Mouse (Mus musculus): ENCODE results near the gene Midn. TPM values are rescaled to one million over a fixed set of nuclear protein-coding genes. Genes with fewer than 3 reads are reported as not detected.

Gene Midn
- polyA plus RNA-seq, 1 experiment from 2014 or later, result 28.9 TPM

DNA sequence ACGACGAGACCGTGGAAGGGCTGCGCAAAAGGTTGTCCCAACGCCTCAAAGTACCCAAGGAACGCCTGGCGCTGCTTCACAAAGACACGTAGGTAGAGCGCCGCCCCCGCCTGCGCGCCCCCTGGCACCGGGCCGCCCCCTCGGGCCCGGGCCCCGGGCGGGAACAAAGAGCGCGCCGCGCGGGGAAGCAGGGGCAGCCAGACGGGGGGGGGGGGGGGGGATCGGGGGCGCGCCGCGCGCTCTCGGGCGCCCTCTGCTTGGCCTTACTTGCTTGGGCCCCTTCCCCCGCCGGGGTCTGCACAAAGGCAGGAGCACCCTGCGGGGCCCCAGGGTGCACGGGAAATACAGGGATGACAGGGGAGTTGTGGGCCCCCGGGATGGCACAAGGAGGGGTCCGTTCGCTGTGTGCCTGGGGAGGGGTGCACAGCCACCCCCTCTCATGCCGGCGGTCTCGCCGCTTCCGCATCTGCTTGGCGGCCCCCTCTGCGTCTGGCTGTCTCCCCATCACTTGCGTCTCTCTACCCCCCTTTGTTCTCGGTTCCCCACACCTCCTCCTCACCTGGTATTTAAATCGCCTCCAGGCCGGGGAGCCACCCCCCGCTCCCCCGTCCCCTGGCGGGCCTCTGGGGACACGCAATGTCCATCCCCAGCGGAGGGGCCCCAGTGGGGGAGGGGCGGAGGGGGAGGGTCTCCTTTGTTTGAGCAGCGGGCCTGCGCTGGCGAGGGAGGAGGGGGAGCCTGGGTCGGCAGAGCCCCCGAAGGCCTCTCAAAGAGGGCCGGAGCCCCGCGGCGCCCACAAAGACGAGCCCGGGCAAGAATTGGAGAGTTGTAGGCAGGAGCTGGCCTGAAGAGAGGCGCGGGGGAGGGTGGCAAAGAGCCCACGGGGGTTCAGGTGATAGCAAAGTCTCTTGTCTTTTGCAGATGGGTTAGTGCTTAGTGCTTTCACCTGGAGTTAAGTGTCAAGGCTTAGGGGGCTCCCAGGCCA, 2.4 kb downstream of the Midn start:
- Histone ChIP-seq H3K27me3 (replicated peaks; ENCODE audit: control insufficient read depth, insufficient read depth, low read length) (no peaks in the 10 kb centered on the region), H3K4me3 (ENCODE audit: low read depth, low read length) (peak overlapping the region; percentile 93), H3K27ac (ENCODE audit: low read depth) (peak overlapping the region; percentile 99), H3K4me1 (replicated peaks; ENCODE audit: control insufficient read depth, insufficient read depth, low read length) (peaks cover 47% of the 10 kb centered on the region), H3K9me3 (ENCODE audit: control insufficient read depth, low read length) (no peaks in the 10 kb centered on the region), H3K4me2 (ENCODE audit: low read length) (peak overlapping the region; percentile 98), H3K9ac (ENCODE audit: low read length) (peak overlapping the region; percentile 99), H3K36me3 (ENCODE audit: control insufficient read depth, insufficient read depth, low read length) (peaks cover 58% of the 10 kb centered on the region)
- 2% methylated on average over 47 of the region's 71 CpGs for WGBS
- peak; percentile 92 for DNase-seq (ENCODE audit: low spot score)
- ATAC-seq (replicated peaks; ENCODE audit: low FRiP score, low TSS enrichment, low read depth), result no peak

- Histone ChIP-seq H3K4me1 (replicated peaks; ENCODE audit: control insufficient read depth, insufficient read depth, low read length) (peaks cover 46% of the 10 kb centered on the region), H3K27ac (ENCODE audit: low read depth) (peak overlapping the region; percentile 99), H3K27me3 (replicated peaks; ENCODE audit: control insufficient read depth, insufficient read depth, low read length) (no peaks in the 10 kb centered on the region), H3K4me3 (ENCODE audit: low read depth, low read length) (peak overlapping the region; percentile 93), H3K36me3 (ENCODE audit: control insufficient read depth, insufficient read depth, low read length) (peaks cover 58% of the 10 kb centered on the region), H3K4me2 (ENCODE audit: low read length) (peak overlapping the region; percentile 98), H3K9ac (ENCODE audit: low read length) (peak overlapping the region; percentile 99), H3K9me3 (ENCODE audit: control insufficient read depth, low read length) (no peaks in the 10 kb centered on the region)
- ATAC-seq (replicated peaks; ENCODE audit: low FRiP score, low TSS enrichment, low read depth) (no peak), DNase-seq (ENCODE audit: low spot score) (peak; percentile 86)
- WGBS, result under 1% methylated on average over 26 of the region's 26 CpGs
Measured at GRCm38 (mm10) chr10:80151211-80152034, 3.4 kb downstream of the Midn start.

- ATAC-seq (replicated peaks; ENCODE audit: low FRiP score, low TSS enrichment, low read depth) (no peak), DNase-seq (ENCODE audit: low spot score) (peak; percentile 85)
- H3K4me3 ChIP-seq (ENCODE audit: low read depth, low read length), result peak overlapping the region; percentile 93
- peak overlapping the region; percentile 99 for H3K9ac ChIP-seq (ENCODE audit: low read length)
- peak overlapping the region; percentile 98 for H3K4me2 ChIP-seq (ENCODE audit: low read length)
- peaks cover 46% of the 10 kb centered on the region for H3K4me1 ChIP-seq (replicated peaks; ENCODE audit: control insufficient read depth, insufficient read depth, low read length)
- peaks cover 63% of the 10 kb centered on the region for H3K36me3 ChIP-seq (ENCODE audit: control insufficient read depth, insufficient read depth, low read length)
- no peaks in the 10 kb centered on the region for H3K27me3 ChIP-seq (replicated peaks; ENCODE audit: control insufficient read depth, insufficient read depth, low read length)
- no peaks in the 10 kb centered on the region for H3K9me3 ChIP-seq (ENCODE audit: control insufficient read depth, low read length)
- 4% methylated on average over 15 of the region's 15 CpGs for WGBS
- peak overlapping the region; percentile 99 for H3K27ac ChIP-seq (ENCODE audit: low read depth)
Measured at GRCm38 (mm10) chr10:80152071-80152872, 4.2 kb downstream of the Midn start.

GRCm38 (mm10) chr10:80152873-80153260, 4.8 kb downstream of the Midn start:
- no peak for ATAC-seq (replicated peaks; ENCODE audit: low FRiP score, low TSS enrichment, low read depth)
- Histone ChIP-seq H3K9me3 (ENCODE audit: control insufficient read depth, low read length) (no peaks in the 10 kb centered on the region), H3K27ac (ENCODE audit: low read depth) (peak overlapping the region; percentile 99), H3K27me3 (replicated peaks; ENCODE audit: control insufficient read depth, insufficient read depth, low read length) (no peaks in the 10 kb centered on the region), H3K4me3 (ENCODE audit: low read depth, low read length) (peak overlapping the region; percentile 93), H3K4me2 (ENCODE audit: low read length) (peak overlapping the region; percentile 98), H3K4me1 (replicated peaks; ENCODE audit: control insufficient read depth, insufficient read depth, low read length) (peaks cover 51% of the 10 kb centered on the region), H3K36me3 (ENCODE audit: control insufficient read depth, insufficient read depth, low read length) (peaks cover 67% of the 10 kb centered on the region), H3K9ac (ENCODE audit: low read length) (peak overlapping the region; percentile 99)
- WGBS, result 22% methylated on average over 3 of the region's 3 CpGs
- peak; percentile 73 for DNase-seq (ENCODE audit: low spot score)

DNA sequence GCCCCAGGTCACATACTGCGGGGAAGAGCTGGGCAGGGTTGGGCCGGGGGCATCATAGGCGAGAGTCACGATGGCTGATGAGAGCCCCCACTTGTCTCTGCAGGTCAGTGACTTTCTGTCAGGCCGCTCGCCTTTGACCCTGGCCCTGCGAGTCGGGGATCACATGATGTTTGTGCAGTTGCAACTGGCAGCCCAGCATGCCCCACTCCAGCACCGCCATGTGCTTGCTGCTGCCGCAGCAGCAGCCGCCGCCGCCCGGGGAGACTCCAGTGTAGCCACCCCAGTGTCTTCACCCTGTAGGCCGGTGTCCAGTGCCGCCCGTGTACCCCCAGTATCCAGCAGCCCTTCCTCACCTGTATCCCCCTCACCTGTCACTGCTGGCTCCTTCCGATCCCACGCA, 5.6 kb downstream of the Midn start:
- Histone ChIP-seq H3K36me3 (ENCODE audit: control insufficient read depth, insufficient read depth, low read length) (peaks cover 67% of the 10 kb centered on the region), H3K27me3 (replicated peaks; ENCODE audit: control insufficient read depth, insufficient read depth, low read length) (no peaks in the 10 kb centered on the region), H3K9me3 (ENCODE audit: control insufficient read depth, low read length) (no peaks in the 10 kb centered on the region), H3K27ac (ENCODE audit: low read depth) (no peak overlapping the region), H3K4me1 (replicated peaks; ENCODE audit: control insufficient read depth, insufficient read depth, low read length) (peaks cover 56% of the 10 kb centered on the region), H3K4me2 (ENCODE audit: low read length) (peak overlapping the region; percentile 98), H3K4me3 (ENCODE audit: low read depth, low read length) (peak overlapping the region; percentile 93; the same call in 1 of the 2 replicates), H3K9ac (ENCODE audit: low read length) (0 out of 2 replicates have a peak overlapping the region, but pooled peaks have one; percentile 99)
- DNase-seq (ENCODE audit: low spot score), result no peak
- WGBS, result 77% methylated on average over 19 of the region's 19 CpGs
- ATAC-seq (replicated peaks; ENCODE audit: low FRiP score, low TSS enrichment, low read depth), result no peak

DNA sequence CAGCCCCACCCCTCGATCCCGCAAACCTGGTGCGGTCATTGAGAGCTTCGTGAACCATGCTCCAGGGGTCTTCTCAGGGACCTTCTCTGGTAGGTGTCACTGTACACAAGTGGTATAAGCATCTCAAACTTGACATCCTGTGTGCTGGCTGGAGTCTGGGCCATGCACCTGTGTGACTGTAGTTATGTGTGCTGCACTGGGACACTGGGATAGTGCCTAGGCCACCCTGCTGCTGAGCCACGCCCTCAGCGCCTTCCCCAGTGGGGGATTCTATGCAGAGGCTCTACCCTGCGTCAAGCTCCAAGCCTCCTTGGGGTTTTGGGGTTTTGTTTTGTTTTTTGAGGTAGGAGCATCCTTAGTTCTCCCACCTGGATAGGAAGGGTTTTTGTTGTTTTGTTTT, 6.3 kb downstream of the Midn start:
- Histone ChIP-seq H3K27ac (ENCODE audit: low read depth) (no peak overlapping the region), H3K9ac (ENCODE audit: low read length) (no peak overlapping the region), H3K27me3 (replicated peaks; ENCODE audit: control insufficient read depth, insufficient read depth, low read length) (no peaks in the 10 kb centered on the region), H3K36me3 (ENCODE audit: control insufficient read depth, insufficient read depth, low read length) (peaks cover 67% of the 10 kb centered on the region), H3K4me3 (ENCODE audit: low read depth, low read length) (no peak overlapping the region), H3K4me1 (replicated peaks; ENCODE audit: control insufficient read depth, insufficient read depth, low read length) (peaks cover 62% of the 10 kb centered on the region), H3K4me2 (ENCODE audit: low read length) (no peak overlapping the region), H3K9me3 (ENCODE audit: control insufficient read depth, low read length) (no peaks in the 10 kb centered on the region)
- DNase-seq (ENCODE audit: low spot score), result no peak
- WGBS, result 86% methylated on average over 7 of the region's 7 CpGs
- no peak for ATAC-seq (replicated peaks; ENCODE audit: low FRiP score, low TSS enrichment, low read depth)

- Histone ChIP-seq H3K9ac (ENCODE audit: low read length) (no peak overlapping the region), H3K27me3 (replicated peaks; ENCODE audit: control insufficient read depth, insufficient read depth, low read length) (no peaks in the 10 kb centered on the region), H3K9me3 (ENCODE audit: control insufficient read depth, low read length) (no peaks in the 10 kb centered on the region), H3K4me2 (ENCODE audit: low read length) (no peak overlapping the region), H3K4me3 (ENCODE audit: low read depth, low read length) (no peak overlapping the region), H3K27ac (ENCODE audit: low read depth) (0 out of 2 replicates have a peak overlapping the region, but pooled peaks have one; percentile 22), H3K4me1 (replicated peaks; ENCODE audit: control insufficient read depth, insufficient read depth, low read length) (peaks cover 65% of the 10 kb centered on the region), H3K36me3 (ENCODE audit: control insufficient read depth, insufficient read depth, low read length) (peaks cover 63% of the 10 kb centered on the region)
- DNase-seq (ENCODE audit: low spot score), result no peak
- WGBS, result 78% methylated on average over 1 of the region's 1 CpGs
- ATAC-seq (replicated peaks; ENCODE audit: low FRiP score, low TSS enrichment, low read depth), result no peak
Measured at GRCm38 (mm10) chr10:80155277-80155676, 7.2 kb downstream of the Midn start.
